Mouse (Mus musculus): ENCODE measurements at regions not wholly inside any gene's neighbourhood (a gene's known extent, or its start where the extent isn't known, plus 50 kb on each side); places are given as distances from the start of the nearest gene placed in this dataset.

- no peaks in the 10 kb centered on the region for H3K79me2 ChIP-seq (replicated peaks; ENCODE audit: control insufficient read depth, extremely low read depth, insufficient read depth, poor library complexity, severe bottlenecking)
- no peaks in the 10 kb centered on the region for H3K4me1 ChIP-seq (ENCODE audit: control insufficient read depth in 1 of 2, insufficient read depth in 2 of 2)
- peaks cover 68% of the 10 kb centered on the region for H3K9me3 ChIP-seq (replicated peaks; ENCODE audit: low read length)
- no peak overlapping the region for H3K4me3 ChIP-seq (replicated peaks in 1 of 3; ENCODE audit: low read depth in 2 of 3, low read length in 2 of 3, poor library complexity in 1 of 3)
- dilution Hi-C loops (cut with MboI; ENCODE audit: extremely low pct_ligation_motif_present, extremely low pct_unique_long_range_greater_than_20kb, low sequenced_read_pairs): no loop called here
- no peak overlapping the region for H3K9ac ChIP-seq (ENCODE audit: insufficient read depth, low read depth)
- H3K36me3 ChIP-seq (replicated peaks in 1 of 2; ENCODE audit: control insufficient read depth in 1 of 2, insufficient read depth in 1 of 2, low read length in 1 of 2): no peaks in the 10 kb centered on the region
- in situ Hi-C loops (cut with MboI; ENCODE audit: low pct_ligation_motif_present, low pct_unique_long_range_greater_than_20kb, low sequenced_read_pairs): no loop called here
- TF ChIP-seq HCFC1 (IDR thresholded peaks at IDR 0.05; ENCODE audit: low read depth, low read length) (no peak), IRF4 (IDR thresholded peaks at IDR 0.05; ENCODE audit: low read depth, low read length) (no peak), GABPA (IDR thresholded peaks at IDR 0.05; ENCODE audit: insufficient replicate concordance, low read depth, low read length) (no peak), ZKSCAN1 (IDR thresholded peaks at IDR 0.05; ENCODE audit: borderline replicate concordance, low read depth, low read length) (no peak), CTCF (conservative IDR thresholded peaks at IDR 0.05 in 1 of 2, IDR thresholded peaks at IDR 0.05 in 1 of 2; ENCODE audit: low read depth in 2 of 2, low read length in 2 of 2) (no peak), SMC3 (IDR thresholded peaks at IDR 0.05; ENCODE audit: low read depth, low read length) (no peak), KAT2A (IDR thresholded peaks at IDR 0.05; ENCODE audit: insufficient replicate concordance, low read length) (no peak), USF1 (IDR thresholded peaks at IDR 0.05; ENCODE audit: low read depth, low read length) (no peak), CHD2 (IDR thresholded peaks at IDR 0.05; ENCODE audit: low read length) (no peak), MAX (IDR thresholded peaks at IDR 0.05; ENCODE audit: low read length) (no peak), NELFE (IDR thresholded peaks at IDR 0.05; ENCODE audit: low read depth, low read length) (no peak), UBTF (IDR thresholded peaks at IDR 0.05; ENCODE audit: low read depth, low read length) (no peak), PAX5 (IDR thresholded peaks at IDR 0.05; ENCODE audit: low read length) (no peak)
- H3K4me2 ChIP-seq (ENCODE audit: insufficient read depth, low read depth, poor library complexity, severe bottlenecking): no peak overlapping the region
- no peak for DNase-seq (ENCODE audit: extremely low read depth)
- no peaks in the 10 kb centered on the region for H3K27me3 ChIP-seq (replicated peaks)
- H3K27ac ChIP-seq (ENCODE audit: insufficient read depth, low read depth): no peak overlapping the region
Observed at GRCm38 (mm10) chr5:126274316-126274715, 742.7 kb downstream of the Tmem132b start.

- H3K9me3 ChIP-seq (replicated peaks; ENCODE audit: low read length): peaks cover 68% of the 10 kb centered on the region
- no peak overlapping the region for H3K4me3 ChIP-seq (replicated peaks in 1 of 3; ENCODE audit: low read depth in 2 of 3, low read length in 2 of 3, poor library complexity in 1 of 3)
- no peaks in the 10 kb centered on the region for H3K27me3 ChIP-seq (replicated peaks)
- no peak overlapping the region for H3K27ac ChIP-seq (ENCODE audit: insufficient read depth, low read depth)
- TF ChIP-seq GABPA (IDR thresholded peaks at IDR 0.05; ENCODE audit: insufficient replicate concordance, low read depth, low read length) (no peak), RAD21 (IDR thresholded peaks at IDR 0.05; ENCODE audit: low read depth, low read length) (no peak), ETS1 (conservative IDR thresholded peaks at IDR 0.05; ENCODE audit: low read depth, low read length) (no peak), USF2 (conservative IDR thresholded peaks at IDR 0.05; ENCODE audit: low read depth, low read length) (no peak)
- no peaks in the 10 kb centered on the region for H3K79me2 ChIP-seq (replicated peaks; ENCODE audit: control insufficient read depth, extremely low read depth, insufficient read depth, poor library complexity, severe bottlenecking)
- dilution Hi-C loops (cut with MboI; ENCODE audit: extremely low pct_ligation_motif_present, extremely low pct_unique_long_range_greater_than_20kb, low sequenced_read_pairs): no loop called here
- H3K4me2 ChIP-seq (ENCODE audit: insufficient read depth, low read depth, poor library complexity, severe bottlenecking): no peak overlapping the region
- in situ Hi-C loops (cut with MboI; ENCODE audit: low pct_ligation_motif_present, low pct_unique_long_range_greater_than_20kb, low sequenced_read_pairs): no loop called here
- H3K36me3 ChIP-seq (replicated peaks in 1 of 2; ENCODE audit: control insufficient read depth in 1 of 2, insufficient read depth in 1 of 2, low read length in 1 of 2): no peaks in the 10 kb centered on the region
- H3K4me1 ChIP-seq (ENCODE audit: control insufficient read depth in 1 of 2, insufficient read depth in 2 of 2): no peaks in the 10 kb centered on the region
- DNase-seq (ENCODE audit: extremely low read depth): no peak
- no peak overlapping the region for H3K9ac ChIP-seq (ENCODE audit: insufficient read depth, low read depth)
Observed at GRCm38 (mm10) chr5:126281057-126281728, 749.6 kb downstream of the Tmem132b start.

Measured in CH12.LX (cell line).